Mouse (Mus musculus) limb, embryonic 11.5 days (tissue): ENCODE results near the gene Cd5. TPM values are rescaled to one million over a fixed set of nuclear protein-coding genes. Genes with fewer than 3 reads are reported as not detected.

ENCODE experiments used
- ATAC-seq: fragments of 200-750 bp; cut with Nextera tagmentation; 2 replicates; pipeline ENCODE4 v1.8.0; 2017; ENCODE audit warnings: low read depth; ENCODE audit not compliant: insufficient number of reproducible peaks, low FRiP score, low TSS enrichment
- DNase-seq: peaks from one replicate; pipeline ENCODE4 v3.0.0-alpha.2; 2015; ENCODE audit warnings: low spot score
- H3K27ac ChIP-seq: fragments of 300-500 bp; sonication (generic); replicated peaks from 2 replicates; pipeline ENCODE4 v1.5.1; 2014; ENCODE audit warnings: low read depth, mild to moderate bottlenecking, low read length
- H3K27me3 ChIP-seq: fragments of 300-500 bp; sonication (generic); 2 replicates; pipeline ENCODE4 v1.6.1; 2014; ENCODE audit warnings: mild to moderate bottlenecking, low read length, mixed read lengths; ENCODE audit not compliant: control insufficient read depth, insufficient read depth
- H3K36me3 ChIP-seq: fragments of 300-500 bp; sonication (generic); 2 replicates; pipeline ENCODE4 v1.6.1; 2014; ENCODE audit warnings: mild to moderate bottlenecking, low read length, moderate library complexity, mixed read lengths; ENCODE audit not compliant: control insufficient read depth, insufficient read depth
- H3K4me1 ChIP-seq: fragments of 300-500 bp; sonication (generic); 2 replicates; pipeline ENCODE4 v1.6.1; 2014; ENCODE audit warnings: low read length, mixed read lengths; ENCODE audit not compliant: control insufficient read depth, insufficient read depth
- H3K4me2 ChIP-seq: fragments of 300-500 bp; sonication (generic); 2 replicates; pipeline ENCODE4 v1.6.1; 2014; ENCODE audit warnings: low read depth, mild to moderate bottlenecking, moderate library complexity; ENCODE audit not compliant: severe bottlenecking
- H3K4me3 ChIP-seq: fragments of 300-500 bp; sonication (generic); 2 replicates; pipeline ENCODE4 v1.5.1; 2014; ENCODE audit warnings: low read depth, low read length
- H3K9ac ChIP-seq: fragments of 300-500 bp; sonication (generic); 2 replicates; pipeline ENCODE4 v1.6.1; 2014; ENCODE audit warnings: mild to moderate bottlenecking, low read length
- H3K9me3 ChIP-seq: fragments of 300-500 bp; sonication (generic); 2 replicates; pipeline ENCODE4 v1.6.1; 2016; ENCODE audit warnings: low read length; ENCODE audit not compliant: control insufficient read depth
- WGBS: fragments of 180-500 bp; shearing (Covaris S2); extraction: QIAGEN DNeasy Blood & Tissue Kit; methylation state at CpG from one replicate; pipeline ENCODE4 v1.1.7; 2014; 5-methylcytosine and 5-hydroxymethylcytosine counted together
- polyA plus RNA-seq: library from polyadenylated mRNA; unstranded; fragments of >200 nt; fragmentation: Nextera tagmentation; extraction: Ambion mirVana; gene quantifications from 2 replicates; pipeline ENCODE4 v1.2.1, GENCODE M21; 2014

The Cd5 gene
- polyA plus RNA-seq, 1 experiment from 2014 or later, result not detected

GRCm38 (mm10) chr19:10731975-10732374 is 6.8 kb downstream of the Cd5 start:
- WGBS, result 91% methylated on average over 7 of the region's 7 CpGs
- Histone ChIP-seq H3K27ac (no peak overlapping the region), H3K27me3 (no peaks in the 10 kb centered on the region), H3K9ac (no peak overlapping the region), H3K36me3 (no peaks in the 10 kb centered on the region), H3K4me3 (no peak overlapping the region), H3K4me2 (no peak overlapping the region), H3K4me1 (no peaks in the 10 kb centered on the region), H3K9me3 (no peaks in the 10 kb centered on the region)
- ATAC-seq (no peak), DNase-seq (no peak)

- Histone ChIP-seq H3K27me3 (no peaks in the 10 kb centered on the region), H3K4me2 (no peak overlapping the region), H3K9me3 (no peaks in the 10 kb centered on the region), H3K9ac (no peak overlapping the region), H3K4me1 (no peaks in the 10 kb centered on the region), H3K4me3 (no peak overlapping the region), H3K27ac (no peak overlapping the region), H3K36me3 (no peaks in the 10 kb centered on the region)
- no peak for ATAC-seq
- no peak for DNase-seq
- WGBS, result 84% methylated on average over 5 of the region's 5 CpGs
Observed at GRCm38 (mm10) chr19:10730469-10730868, 8.3 kb downstream of the Cd5 start.

- DNase-seq (no peak), ATAC-seq (no peak)
- Histone ChIP-seq H3K4me3 (no peak overlapping the region), H3K4me2 (no peak overlapping the region), H3K36me3 (no peaks in the 10 kb centered on the region), H3K4me1 (no peaks in the 10 kb centered on the region), H3K27me3 (no peaks in the 10 kb centered on the region), H3K27ac (no peak overlapping the region), H3K9me3 (no peaks in the 10 kb centered on the region), H3K9ac (no peak overlapping the region)
- 89% methylated on average over 10 of the region's 10 CpGs for WGBS
Observed at GRCm38 (mm10) chr19:10729889-10730288, 8.9 kb downstream of the Cd5 start.

- no peaks in the 10 kb centered on the region for H3K27me3 ChIP-seq
- 77% methylated on average over 13 of the region's 13 CpGs for WGBS
- no peak overlapping the region for H3K9ac ChIP-seq
- no peak overlapping the region for H3K4me2 ChIP-seq
- H3K27ac ChIP-seq, result no peak overlapping the region
- no peak overlapping the region for H3K4me3 ChIP-seq
- no peak for ATAC-seq
- 0 out of 2 replicates have a peak, but pooled peaks cover 5% of the 10 kb centered on the region for H3K4me1 ChIP-seq
- no peaks in the 10 kb centered on the region for H3K9me3 ChIP-seq
- H3K36me3 ChIP-seq, result no peaks in the 10 kb centered on the region
- DNase-seq, result no peak
Observed at GRCm38 (mm10) chr19:10724629-10725363, 14.0 kb downstream of the Cd5 start.

GRCm38 (mm10) chr19:10723649-10724048 is 15.2 kb downstream of the Cd5 start:
- ATAC-seq, result no peak
- H3K4me2 ChIP-seq, result no peak overlapping the region
- H3K27ac ChIP-seq, result no peak overlapping the region
- DNase-seq, result no peak
- no peaks in the 10 kb centered on the region for H3K27me3 ChIP-seq
- no peak overlapping the region for H3K4me3 ChIP-seq
- 0 out of 2 replicates have a peak, but pooled peaks cover 5% of the 10 kb centered on the region for H3K4me1 ChIP-seq
- no peak overlapping the region for H3K9ac ChIP-seq
- H3K36me3 ChIP-seq, result no peaks in the 10 kb centered on the region
- H3K9me3 ChIP-seq, result no peaks in the 10 kb centered on the region
- 32% methylated on average over 5 of the region's 5 CpGs for WGBS

GRCm38 (mm10) chr19:10723084-10723483 is 15.7 kb downstream of the Cd5 start:
- Histone ChIP-seq H3K4me1 (0 out of 2 replicates have a peak, but pooled peaks cover 5% of the 10 kb centered on the region), H3K4me2 (no peak overlapping the region), H3K36me3 (no peaks in the 10 kb centered on the region), H3K27ac (no peak overlapping the region), H3K9ac (no peak overlapping the region), H3K27me3 (no peaks in the 10 kb centered on the region), H3K4me3 (no peak overlapping the region), H3K9me3 (no peaks in the 10 kb centered on the region)
- ATAC-seq (no peak), DNase-seq (no peak)
- whole genome bisulfite sequencing, result 15% methylated on average over 13 of the region's 13 CpGs

GRCm38 (mm10) chr19:10721064-10721463 is 17.7 kb downstream of the Cd5 start:
- no peak overlapping the region for H3K4me3 ChIP-seq
- no peaks in the 10 kb centered on the region for H3K27me3 ChIP-seq
- DNase-seq, result no peak
- no peaks in the 10 kb centered on the region for H3K9me3 ChIP-seq
- 0 out of 2 replicates have a peak, but pooled peaks cover 5% of the 10 kb centered on the region for H3K4me1 ChIP-seq
- WGBS, result 22% methylated on average over 5 of the region's 5 CpGs
- H3K9ac ChIP-seq, result no peak overlapping the region
- no peak overlapping the region for H3K4me2 ChIP-seq
- no peaks in the 10 kb centered on the region for H3K36me3 ChIP-seq
- H3K27ac ChIP-seq, result no peak overlapping the region
- no peak for ATAC-seq

GRCm38 (mm10) chr19:10720524-10720923 is 18.3 kb downstream of the Cd5 start:
- Histone ChIP-seq H3K4me3 (no peak overlapping the region), H3K4me1 (0 out of 2 replicates have a peak, but pooled peaks cover 5% of the 10 kb centered on the region), H3K27me3 (no peaks in the 10 kb centered on the region), H3K27ac (no peak overlapping the region), H3K4me2 (no peak overlapping the region), H3K9me3 (no peaks in the 10 kb centered on the region), H3K9ac (no peak overlapping the region), H3K36me3 (no peaks in the 10 kb centered on the region)
- no peak for DNase-seq
- ATAC-seq, result no peak
- WGBS, result 23% methylated on average over 3 of the region's 3 CpGs

GRCm38 (mm10) chr19:10719751-10720150 is 19.1 kb downstream of the Cd5 start:
- Histone ChIP-seq H3K9ac (no peak overlapping the region), H3K27ac (no peak overlapping the region)

More at GRCm38 (mm10) chr19:10719751-10720150, 19.1 kb downstream of the Cd5 start:
- Histone ChIP-seq H3K4me2 (no peak overlapping the region), H3K4me1 (0 out of 2 replicates have a peak, but pooled peaks cover 5% of the 10 kb centered on the region), H3K4me3 (no peak overlapping the region), H3K36me3 (no peaks in the 10 kb centered on the region), H3K9me3 (no peaks in the 10 kb centered on the region), H3K27me3 (no peaks in the 10 kb centered on the region)
- 6% methylated on average over 2 of the region's 2 CpGs for WGBS
- DNase-seq (no peak), ATAC-seq (no peak)
